Mouse (Mus musculus) brain, embryonic 14.5 days (tissue): ENCODE measurements at regions not wholly inside any gene's neighbourhood (a gene's known extent, or its start where the extent isn't known, plus 50 kb on each side); places are given as distances from the start of the nearest gene placed in this dataset.

ENCODE experiments used
- CTCF ChIP-seq: fragments of 200-500 bp; IDR thresholded peaks from 2 replicates; pipeline ENCODE4 v1.5.1; 2012; ENCODE audit warnings: inconsistent platforms, mild to moderate bottlenecking, moderate library complexity, borderline replicate concordance; ENCODE audit not compliant: insufficient read depth, insufficient read length; ENCODE audit errors: extremely low read depth
- POLR2A ChIP-seq: fragments of 200-500 bp; IDR thresholded peaks from 2 replicates; pipeline ENCODE4 v1.6.1; 2012; ENCODE audit warnings: mild to moderate bottlenecking, inconsistent platforms, borderline replicate concordance; ENCODE audit not compliant: poor library complexity, insufficient read depth, insufficient read length, severe bottlenecking; ENCODE audit errors: extremely low read depth

DNA sequence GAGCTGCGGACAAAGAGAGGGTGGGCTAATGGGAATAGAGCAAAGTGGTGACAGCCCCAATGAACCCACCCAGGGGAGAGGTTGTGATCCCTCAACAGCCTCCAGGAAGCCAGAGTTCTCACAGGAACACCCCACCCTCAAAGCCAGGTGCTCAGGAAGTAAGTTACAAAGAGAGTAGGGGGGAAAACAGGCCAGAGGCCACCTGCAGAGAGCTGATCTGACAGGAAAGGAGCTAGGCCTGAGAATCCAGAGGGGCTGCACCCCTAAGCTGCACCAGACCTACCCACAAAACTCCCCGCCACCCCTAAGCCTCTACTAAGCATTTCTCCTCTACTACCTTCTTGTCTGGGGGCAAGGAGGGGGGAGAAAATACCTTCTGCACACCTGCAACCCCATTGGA lies 120.5 kb downstream of the Psmg1 start:
- TF ChIP-seq CTCF (no peak), POLR2A (no peak)
